Mouse (Mus musculus) urinary bladder, adult 18-20 months (tissue): Measurements from ENCODE around the gene Impdh2.

ENCODE experiments used
- DNase-seq, 2 experiments: peaks; one replicate each; pipeline ENCODE4 v3.0.0; 2022; ENCODE audit warnings: low spot score in 2 of 2, mixed read lengths in 2 of 2

Impdh2 gene

GRCm38 (mm10) chr9:108560227-108560841 lies at the start of gene Impdh2:
Gene Impdh2 (plus strand): TSS chr9:108560286.
- DNase-seq = peak; percentile 89 to 90

GRCm38 (mm10) chr9:108516380-108517251 lies 43.5 kb upstream of the Impdh2 start, which contains the start of gene Qrich1:
Gene Qrich1 (plus strand): TSS chr9:108516806.
- peak; percentile 91 to 96 for DNase-seq

DNA sequence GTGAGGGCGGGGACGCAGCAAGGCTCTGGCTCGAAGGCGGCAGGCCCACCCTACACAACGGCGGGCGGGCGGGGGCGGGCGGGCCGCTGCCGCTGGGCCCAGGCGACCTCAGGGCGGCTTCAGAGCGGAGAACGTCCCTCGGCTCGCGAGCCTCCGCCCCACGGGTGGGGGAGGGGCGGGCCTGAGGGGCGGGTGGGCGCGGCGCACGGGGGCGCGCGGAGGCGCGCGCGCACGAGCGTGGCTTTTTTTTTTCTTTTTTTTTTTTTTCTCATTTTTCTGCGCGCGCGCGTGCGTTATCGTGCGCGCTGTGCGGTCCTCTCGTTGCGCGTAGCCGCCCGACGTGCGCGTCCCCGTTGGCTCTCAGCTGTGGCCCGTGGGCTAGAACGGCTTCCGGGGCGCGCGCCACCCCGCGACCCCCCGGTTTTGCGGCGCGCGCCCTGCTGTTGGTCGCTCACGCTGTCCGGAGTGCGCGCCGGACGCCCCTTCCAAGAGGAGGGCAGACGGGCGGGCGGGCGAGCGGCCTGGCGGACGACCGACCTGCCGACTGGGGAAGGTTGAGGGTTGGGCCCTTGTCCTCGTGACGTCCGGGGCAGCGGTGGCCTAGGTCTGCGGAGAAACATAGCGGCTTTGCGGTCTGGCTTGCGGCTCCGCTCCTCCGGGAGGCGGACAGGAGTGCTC lies 42.7 kb upstream of the Impdh2 start:
- DNase-seq = peak; percentile 61 to 79

- DNase-seq = no peak
Measured at GRCm38 (mm10) chr9:108517931-108518332, 42.2 kb upstream of the Impdh2 start.

DNA sequence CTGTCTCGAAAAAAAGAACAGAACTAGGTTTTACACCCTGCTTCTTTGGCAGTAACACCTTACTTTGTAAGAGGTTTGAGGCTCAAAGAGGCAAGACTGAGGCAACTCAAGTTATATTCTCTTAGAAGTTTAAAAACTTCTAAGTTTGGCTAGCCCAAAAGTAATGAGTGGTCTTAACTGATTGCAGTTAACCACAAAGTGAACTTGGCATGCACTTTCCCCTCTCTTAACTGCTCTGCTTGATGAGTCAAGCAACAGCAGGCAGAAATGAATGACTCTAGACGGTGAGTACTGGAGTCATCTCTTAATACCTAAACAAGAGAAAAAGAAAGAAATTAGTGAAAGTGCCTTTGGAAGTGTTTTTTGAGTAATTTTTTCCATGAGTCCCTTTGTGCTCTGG lies 38.5 kb upstream of the Impdh2 start:
- DNase-seq = no peak

DNA sequence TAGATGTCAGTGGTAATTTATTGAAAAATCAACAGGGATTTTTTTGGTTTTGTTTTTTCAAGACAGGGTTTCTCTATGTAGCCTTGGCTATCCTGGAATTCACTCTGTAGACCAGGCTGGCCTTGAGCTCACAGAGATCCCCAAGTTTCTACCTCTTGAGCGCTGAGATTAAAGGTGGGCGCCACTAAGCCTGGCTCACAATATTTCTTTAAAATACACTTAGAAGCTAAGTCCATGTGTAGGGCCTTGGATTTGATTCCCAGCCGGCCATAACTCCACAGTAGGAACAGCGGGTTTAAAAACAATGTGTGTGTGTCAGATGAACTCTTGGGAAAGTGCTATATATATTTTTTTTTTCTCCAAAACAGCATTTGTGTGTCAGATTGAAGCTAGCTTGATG lies 36.7 kb upstream of the Impdh2 start:
- DNase-seq = no peak

DNA sequence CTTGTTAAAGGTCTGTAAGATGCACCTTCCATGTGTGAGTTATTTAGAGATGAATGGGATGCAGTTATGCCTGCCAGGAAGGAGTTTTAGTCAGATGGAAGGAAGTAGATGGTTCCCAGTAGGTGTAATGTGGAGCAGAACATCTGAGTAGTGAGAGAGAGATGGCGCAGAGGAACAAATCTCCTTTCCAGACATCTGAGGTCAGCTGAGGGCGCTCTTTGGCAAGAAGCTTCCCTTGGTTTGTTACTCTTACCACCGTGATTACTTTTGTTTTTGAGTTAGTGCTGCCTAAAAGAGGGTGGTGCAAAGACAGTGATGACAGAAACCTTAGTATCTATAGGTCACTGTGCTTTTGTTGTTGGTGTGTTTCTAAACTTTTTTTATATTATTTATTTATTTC lies 34.7 kb upstream of the Impdh2 start:
- DNase-seq = no peak

DNA sequence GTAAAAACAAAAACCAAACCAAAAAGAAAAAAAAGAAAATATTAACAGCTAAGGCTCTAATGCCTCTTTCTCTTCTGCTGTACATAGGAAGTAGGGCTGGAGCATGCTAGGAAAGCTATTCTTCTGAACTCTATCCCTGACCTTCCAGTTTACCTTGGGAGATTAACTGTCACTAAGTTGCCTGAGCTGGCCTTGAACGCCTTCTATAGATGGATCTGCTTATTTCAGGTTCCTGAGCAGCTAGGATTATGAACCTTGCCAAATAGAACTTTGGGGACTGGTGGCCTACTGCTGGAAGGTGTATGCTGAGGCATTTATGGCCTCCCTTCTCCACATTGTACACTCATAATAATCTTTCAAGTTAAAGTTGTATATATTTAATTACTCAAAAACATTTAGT lies 29.1 kb upstream of the Impdh2 start:
- DNase-seq = no peak

DNA sequence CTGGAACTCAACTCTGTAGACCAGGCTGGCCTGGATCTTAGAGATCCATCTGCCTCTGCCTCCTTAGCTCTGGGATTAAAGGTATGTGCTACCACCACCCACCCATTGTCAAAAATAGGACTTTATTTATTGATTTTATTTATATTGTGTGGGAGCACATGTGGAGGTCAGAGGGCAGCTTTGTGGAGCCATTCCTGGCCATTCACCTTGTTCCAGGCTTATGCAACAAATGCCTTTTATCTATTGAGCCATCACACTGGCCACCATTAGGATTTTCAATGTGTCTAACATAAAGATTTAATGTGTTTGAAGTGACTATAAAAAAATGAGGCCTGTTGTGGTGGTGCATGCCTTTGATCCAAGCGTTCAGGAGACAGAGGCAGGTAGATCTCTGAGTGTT lies 28.6 kb upstream of the Impdh2 start:
- DNase-seq = no peak

DNA sequence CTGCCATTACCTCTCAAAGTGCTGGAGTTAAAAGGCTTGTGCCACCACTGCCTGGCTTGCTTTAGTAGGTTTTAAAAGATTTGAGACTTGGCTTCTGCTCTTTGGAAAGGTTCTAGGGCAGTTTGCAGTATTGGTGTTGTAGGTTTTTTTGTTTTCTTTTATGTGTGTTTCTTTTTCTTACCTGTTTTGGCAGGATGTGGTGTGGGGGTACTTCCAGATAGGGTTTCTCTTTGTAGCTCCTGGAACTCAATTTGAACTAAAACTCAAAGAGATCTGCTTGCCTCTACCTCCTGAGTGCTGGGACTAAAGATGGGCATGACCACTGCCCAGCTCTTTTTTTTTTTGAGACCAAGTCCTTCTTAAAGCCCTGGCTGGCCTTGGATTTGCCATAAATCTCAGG lies 19.2 kb upstream of the Impdh2 start:
- no peak for DNase-seq

- no peak for DNase-seq
Measured at GRCm38 (mm10) chr9:108545986-108546385, 14.1 kb upstream of the Impdh2 start.

DNA sequence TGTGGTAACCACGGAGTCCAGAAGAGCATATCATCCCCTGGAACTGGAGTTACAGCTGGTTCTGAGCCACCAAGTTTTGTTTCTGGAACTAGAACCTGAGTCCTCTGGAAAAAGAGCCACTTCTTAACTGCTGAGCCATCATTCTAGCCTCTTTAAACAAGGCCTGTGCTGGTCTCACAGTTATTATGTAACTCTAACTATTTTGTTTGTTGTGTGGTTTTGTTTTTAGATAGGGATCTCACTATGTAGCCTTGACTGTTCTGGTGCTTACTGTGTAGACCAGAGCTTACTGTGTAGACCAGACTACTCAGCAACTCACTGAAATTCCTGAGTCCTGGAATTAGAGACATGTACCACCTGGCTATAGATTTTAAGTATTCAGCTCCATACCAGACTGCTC lies 13.2 kb upstream of the Impdh2 start:
- no peak for DNase-seq

- no peak for DNase-seq
Measured at GRCm38 (mm10) chr9:108559169-108559568, 917 bp upstream of the Impdh2 start.

DNA sequence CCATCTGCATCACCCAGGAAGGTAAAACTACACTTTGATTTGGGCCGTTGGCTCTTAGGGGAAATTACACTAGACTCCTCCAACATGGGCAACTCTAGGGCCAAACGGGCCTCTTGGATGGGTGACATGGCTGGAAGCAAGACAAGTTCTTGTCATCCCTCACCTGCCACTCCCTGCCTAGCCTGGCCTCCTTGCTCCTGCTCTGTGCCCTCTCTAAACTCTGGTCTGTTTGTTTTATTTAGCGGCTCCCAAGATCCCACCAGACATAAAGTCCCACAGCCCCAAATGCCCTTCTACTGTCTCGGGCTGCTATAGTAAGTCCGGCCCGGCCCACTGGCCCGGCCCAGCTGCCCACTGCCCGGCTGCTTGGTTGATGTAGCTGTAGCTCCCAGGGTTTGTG lies 3.6 kb downstream of the Impdh2 start:
- no peak for DNase-seq

- DNase-seq = no peak
Measured at GRCm38 (mm10) chr9:108564131-108564530, 4.0 kb downstream of the Impdh2 start.

DNA sequence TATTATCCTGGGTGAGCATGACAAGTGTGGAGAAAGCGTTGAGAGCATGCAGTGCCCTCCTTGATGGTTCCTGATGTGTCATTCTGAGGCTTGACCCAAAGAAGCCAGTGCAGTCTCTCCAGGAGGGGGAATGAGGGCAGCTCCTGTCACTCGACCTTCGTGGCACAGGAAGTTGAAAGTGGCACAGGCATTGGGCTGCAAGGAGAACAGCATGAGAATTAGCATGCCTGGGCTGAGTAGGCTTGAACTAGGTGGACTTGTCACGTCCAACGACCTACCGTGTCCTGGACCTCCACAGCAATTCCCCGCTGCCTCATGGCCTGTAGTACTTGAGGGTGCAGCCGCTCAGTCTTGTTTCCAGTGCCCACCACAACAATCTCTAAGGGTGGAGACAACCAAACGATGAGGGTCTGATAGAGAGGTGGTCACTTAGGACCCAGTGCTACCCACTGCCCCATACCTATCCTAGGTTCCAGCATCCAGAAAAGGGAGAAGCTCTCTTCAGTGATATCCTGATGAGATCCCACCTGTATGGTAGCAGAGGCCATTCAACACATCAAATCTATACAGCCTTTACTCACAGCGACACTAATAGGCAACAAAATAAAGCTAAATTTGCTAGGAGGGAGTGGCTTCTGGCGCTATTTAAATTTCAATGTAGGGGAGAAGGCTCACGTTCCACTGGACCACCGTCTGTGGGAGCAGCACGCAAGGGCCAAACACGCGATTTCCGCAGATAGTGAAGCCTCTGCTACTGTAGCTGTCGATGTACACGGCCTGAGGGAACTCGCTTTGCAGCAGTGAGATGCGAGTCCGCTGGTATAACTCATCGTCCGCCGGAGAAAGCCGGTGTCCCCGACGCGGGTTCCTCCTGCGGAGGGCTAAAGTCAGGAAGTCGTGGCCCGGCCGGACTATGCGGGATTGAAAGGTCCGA lies 6.1 kb downstream of the Impdh2 start:
- no peak for DNase-seq

- peak; percentile 93 to 97 for DNase-seq
Measured at GRCm38 (mm10) chr9:108566815-108567776, 7.0 kb downstream of the Impdh2 start, which contains the start of gene Ndufaf3. Gene Ndufaf3 (minus strand): TSS chr9:108567434.

DNA sequence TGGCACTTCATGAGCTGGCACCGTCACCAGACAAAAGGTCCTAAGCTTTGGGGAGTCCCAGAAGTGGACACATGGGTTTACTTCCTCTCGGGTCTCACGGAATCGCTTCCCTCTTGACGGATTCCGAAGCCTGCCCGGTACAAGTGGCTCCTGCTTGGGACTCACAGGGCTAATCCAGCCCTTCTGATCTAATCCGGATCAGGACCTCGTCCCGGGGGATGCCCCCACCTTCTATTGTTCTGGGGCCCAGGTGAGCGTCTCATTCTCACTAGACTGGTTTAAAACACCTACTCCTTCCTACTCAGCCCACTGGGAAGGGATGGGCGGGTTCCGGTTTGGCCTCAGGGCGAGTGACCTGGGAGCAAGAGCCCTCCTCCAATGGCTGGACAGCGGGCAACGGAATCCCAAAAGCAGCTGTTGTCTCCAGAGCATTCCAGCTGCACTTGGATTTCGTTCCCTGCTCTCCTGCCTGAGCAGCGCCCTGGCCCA lies 7.9 kb downstream of the Impdh2 start:
- no peak for DNase-seq

GRCm38 (mm10) chr9:108568511-108568921 lies 8.4 kb downstream of the Impdh2 start:
- DNase-seq = no peak
